Mouse (Mus musculus) liver, adult (tissue): ENCODE measurements around the gene Ino80d.

Experiments used
- GATA4 ChIP-seq: IDR thresholded peaks from 2 replicates; pipeline ENCODE4 v1.6.1; 2014; ENCODE audit warnings: mild to moderate bottlenecking, low read length; ENCODE audit not compliant: insufficient replicate concordance

The Ino80d gene

GRCm38 (mm10) chr1:63057849-63058248 lies 56.6 kb downstream of the Ino80d start:
- no peak for TF ChIP-seq GATA4

- TF ChIP-seq GATA4: no peak
Observed at GRCm38 (mm10) chr1:63057318-63057717, 57.1 kb downstream of the Ino80d start.

DNA sequence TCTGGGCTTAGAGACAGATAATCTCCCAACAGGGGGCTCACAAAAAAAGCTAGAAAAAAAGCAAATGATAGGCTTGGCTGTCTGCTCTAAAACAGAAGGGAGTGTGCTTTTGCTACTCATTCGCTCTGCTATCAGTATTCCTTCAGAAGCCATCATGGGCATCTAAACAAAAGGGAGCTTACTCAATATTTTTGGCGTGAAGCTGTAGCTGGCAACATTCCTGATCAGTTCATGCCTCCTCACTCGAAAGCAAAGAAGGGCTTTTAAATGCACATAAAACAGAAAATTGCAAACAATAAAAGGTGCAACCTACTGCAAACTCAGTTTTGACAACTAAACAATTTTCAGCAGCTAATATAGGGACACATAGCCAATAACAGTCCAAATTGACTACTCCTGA lies 59.1 kb downstream of the Ino80d start:
- TF ChIP-seq GATA4: no peak

GRCm38 (mm10) chr1:63050866-63051265 lies 63.6 kb downstream of the Ino80d start:
- TF ChIP-seq GATA4: no peak

- no peak for TF ChIP-seq GATA4
Observed at GRCm38 (mm10) chr1:63049977-63050376, 64.5 kb downstream of the Ino80d start.

DNA sequence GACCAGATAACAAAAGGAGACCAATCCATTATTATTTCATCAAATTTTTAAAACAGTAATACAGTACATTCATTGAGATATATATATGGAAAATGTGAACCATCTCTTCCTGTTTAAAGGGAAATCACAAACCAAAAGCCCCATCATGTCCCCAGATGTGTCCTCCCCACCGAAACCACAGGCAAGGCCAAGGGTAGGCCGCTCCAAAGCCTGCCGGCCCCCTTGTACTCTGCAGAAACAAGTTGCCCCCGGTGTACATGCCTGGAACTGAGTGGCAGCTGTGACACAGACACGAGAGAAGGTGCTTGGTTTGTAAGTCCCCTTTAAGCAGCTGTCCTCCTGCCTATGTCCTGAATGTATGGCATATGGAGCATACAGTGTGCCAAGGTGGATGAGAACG lies 66.5 kb downstream of the Ino80d start:
- no peak for TF ChIP-seq GATA4

DNA sequence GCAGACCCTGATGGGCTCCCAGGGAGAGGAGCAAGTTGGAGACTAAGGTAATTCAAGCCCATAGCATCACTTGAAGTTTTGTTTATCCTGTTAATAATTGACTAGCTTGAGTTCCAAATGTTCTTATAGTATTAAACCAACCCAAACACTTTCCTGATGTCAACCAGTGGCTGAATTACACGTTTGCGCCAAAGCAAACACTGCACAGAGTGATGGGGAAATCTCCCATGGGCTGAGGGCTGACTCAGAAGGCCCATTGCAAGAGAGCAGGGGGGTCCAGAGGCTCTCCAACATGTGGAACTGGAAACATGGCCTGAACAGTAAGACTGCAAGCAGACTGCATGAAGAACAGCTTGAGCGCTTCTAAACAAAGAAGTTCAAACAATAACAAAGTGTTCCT lies 81.5 kb downstream of the Ino80d start:
- TF ChIP-seq GATA4: no peak

DNA sequence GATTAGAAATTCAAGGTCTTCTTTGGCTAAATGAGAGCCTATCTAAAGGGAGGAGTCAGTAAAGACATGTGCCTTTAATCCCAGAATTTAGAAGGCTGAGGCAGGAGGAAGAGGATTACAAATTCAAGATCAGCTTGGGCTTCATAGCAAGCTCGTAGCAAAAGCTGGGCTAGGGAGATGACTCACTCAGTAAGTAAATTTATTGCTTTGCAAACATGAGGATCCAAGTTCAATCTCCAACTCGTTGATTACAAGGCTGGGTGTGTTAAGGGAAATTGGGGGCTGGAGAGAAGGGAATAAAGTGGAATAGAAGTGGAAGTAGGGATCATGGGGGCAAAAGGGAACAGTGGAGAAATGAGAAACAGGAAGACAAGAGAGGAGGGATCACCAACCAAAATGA lies 94.6 kb downstream of the Ino80d start:
- TF ChIP-seq GATA4: no peak

- no peak for TF ChIP-seq GATA4
Observed at GRCm38 (mm10) chr1:63005013-63005646, 109.3 kb downstream of the Ino80d start.

- TF ChIP-seq GATA4: no peak
Observed at GRCm38 (mm10) chr1:63001874-63002273, 112.6 kb downstream of the Ino80d start.

DNA sequence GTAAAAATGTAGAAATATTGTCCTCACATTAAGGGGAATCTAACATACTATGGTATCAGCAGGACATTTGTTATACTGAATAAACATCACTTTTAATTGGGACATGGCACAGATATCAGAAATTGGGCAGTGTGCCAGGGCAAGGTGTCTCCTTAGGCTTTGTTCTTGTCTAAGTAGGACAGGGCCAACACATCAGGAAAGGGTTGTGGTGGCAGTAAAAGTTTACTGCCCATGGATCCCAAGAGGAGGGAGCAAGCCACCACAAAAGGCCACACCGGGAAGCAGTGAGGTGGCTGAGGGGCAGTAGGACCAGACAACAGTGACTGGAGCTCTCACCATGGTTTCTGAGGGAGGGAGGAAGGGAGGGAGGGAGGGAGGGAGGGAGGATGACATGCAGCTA lies 121.1 kb downstream of the Ino80d start:
- TF ChIP-seq GATA4: no peak

DNA sequence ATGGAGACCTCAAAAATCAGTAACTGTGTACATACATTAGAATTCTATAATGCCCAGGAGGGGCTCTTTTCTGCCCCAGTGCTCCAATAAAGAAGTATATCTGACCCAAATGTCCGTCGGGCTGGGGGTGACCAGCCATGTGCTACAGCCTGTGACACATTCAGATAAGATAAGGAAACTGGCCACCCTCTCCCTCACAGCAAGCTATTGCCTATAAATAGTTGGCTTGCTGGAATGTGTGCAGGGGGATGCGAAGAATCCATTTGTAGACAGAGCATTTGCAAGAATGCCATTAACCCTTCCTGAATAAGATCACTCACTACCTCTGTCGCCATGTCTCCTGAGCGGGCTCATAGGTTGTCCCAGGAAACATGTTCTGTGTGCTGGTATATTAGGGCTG lies 121.8 kb downstream of the Ino80d start:
- TF ChIP-seq GATA4: no peak

DNA sequence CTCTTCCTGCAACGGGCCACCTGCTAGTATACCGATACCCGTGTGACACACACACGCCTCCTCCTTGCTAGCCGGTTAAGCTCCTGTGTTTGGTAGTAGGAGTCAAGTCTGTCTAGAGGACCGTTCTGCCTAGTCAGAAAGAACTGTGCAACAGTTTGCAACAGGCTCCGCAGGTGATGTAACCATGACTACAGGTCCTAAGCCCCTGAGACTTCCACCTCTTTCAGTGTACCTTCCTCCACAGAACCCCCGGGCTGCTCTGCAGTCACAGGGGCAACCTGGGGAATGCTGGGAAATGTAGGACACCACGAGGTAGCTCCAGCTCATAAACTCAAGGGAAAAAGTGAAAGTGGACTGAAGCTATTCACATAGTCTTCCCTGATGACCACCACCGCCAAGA lies 123.4 kb downstream of the Ino80d start:
- no peak for TF ChIP-seq GATA4

GRCm38 (mm10) chr1:62987561-62987960 lies 126.9 kb downstream of the Ino80d start:
- TF ChIP-seq GATA4: no peak

DNA sequence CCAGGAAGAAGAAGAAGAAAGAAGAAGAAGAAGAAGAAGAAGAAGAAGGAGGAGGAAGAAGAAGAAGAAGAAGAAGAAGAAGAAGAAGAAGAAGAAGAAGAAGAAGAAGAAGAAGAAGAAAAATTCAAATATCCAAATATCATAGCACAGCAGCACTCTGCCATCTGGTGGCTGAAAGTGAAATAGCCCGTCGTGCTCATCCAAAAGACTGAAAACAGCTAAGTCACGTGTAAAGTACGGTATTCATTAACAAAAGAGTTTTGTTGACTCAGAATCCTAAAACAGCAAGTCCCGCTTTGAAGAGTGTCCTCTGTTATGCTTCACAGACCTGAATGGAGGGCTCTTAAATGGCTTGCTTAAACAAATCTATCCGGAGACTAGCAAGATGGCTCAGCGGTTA lies 128.2 kb downstream of the Ino80d start:
- TF ChIP-seq GATA4: no peak

DNA sequence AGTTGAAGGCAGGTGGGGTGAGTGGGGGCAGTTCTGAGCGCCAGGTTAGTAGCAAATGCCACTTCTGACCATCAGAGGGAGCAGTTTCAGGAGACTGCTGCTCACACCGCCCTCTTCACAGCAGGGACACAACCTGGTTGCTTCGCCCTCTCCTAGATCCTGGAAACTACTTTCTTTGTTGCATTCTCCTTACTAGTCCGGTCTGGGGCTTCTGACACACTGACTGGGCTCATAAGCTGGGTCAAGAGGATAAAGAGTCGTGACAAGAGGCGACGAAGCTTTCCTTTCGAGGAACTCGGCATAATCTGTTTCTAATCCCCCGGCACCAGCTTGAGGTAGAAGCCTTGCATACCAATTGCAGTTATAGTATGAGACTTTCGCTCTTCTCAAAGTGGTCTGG lies 129.9 kb downstream of the Ino80d start:
- no peak for TF ChIP-seq GATA4

DNA sequence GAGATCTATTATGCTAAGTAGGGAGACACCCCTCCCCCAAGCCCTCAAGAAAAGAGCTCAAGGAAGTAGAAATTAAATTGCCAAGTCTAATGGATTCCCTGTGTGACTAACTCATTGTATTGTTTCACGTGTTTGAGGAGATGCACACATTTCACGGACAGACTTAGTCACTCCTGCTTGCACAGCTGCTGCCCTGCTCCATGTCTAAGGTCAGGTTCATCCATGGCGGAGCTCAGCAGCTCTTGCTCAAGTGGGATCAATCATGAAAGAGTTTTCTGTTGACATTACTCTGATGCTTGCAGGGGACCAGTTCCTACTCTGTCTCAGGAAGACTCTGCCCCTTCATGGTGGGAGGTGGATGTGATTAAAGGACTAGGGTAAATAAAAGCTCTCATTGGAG lies 137.7 kb downstream of the Ino80d start:
- no peak for TF ChIP-seq GATA4
